8 mouse cellular contexts compared by ENCODE assay signal in genomic region chr1:93755291-93755610, GRCm38 (mm10). TPM values are rescaled to one million over a fixed set of nuclear protein-coding genes. Genes with fewer than 3 reads are reported as not detected.
DNase-seq lines count a peak whose midpoint lies in the region; ATAC-seq and TF ChIP-seq lines count a peak whose summit lies in the region.

No protein-coding gene starts in this region.

- H3K4me1 ChIP-seq in kidney, postnatal 0 days (replicated peaks; ENCODE audit: insufficient read depth, low read length): 0 out of 2 replicates have a peak, but pooled peaks cover 3% of the 10 kb centered on the region
- peaks cover 19% of the 10 kb centered on the region for H3K4me1 ChIP-seq in hindbrain, embryonic 14.5 days (replicated peaks; ENCODE audit: control insufficient read depth, insufficient read depth, low read length)
- peaks cover 40% of the 10 kb centered on the region for H3K4me1 ChIP-seq in midbrain, embryonic 15.5 days

- peak overlapping the region; percentile 99 for H3K4me3 ChIP-seq in kidney, postnatal 0 days (replicated peaks; ENCODE audit: low read depth, low read length)
- H3K4me3 ChIP-seq in hindbrain, embryonic 14.5 days (replicated peaks; ENCODE audit: low read length): peak overlapping the region; percentile 60
- peak overlapping the region; percentile 91 for H3K4me3 ChIP-seq in midbrain, embryonic 15.5 days

- 4% methylated on average over 13 of the region's 13 CpGs for WGBS in kidney, postnatal 0 days
- WGBS in hindbrain, embryonic 14.5 days: 2% methylated on average over 13 of the region's 13 CpGs
- 1% methylated on average over 13 of the region's 13 CpGs for WGBS in midbrain, embryonic 15.5 days

- no peaks in the 10 kb centered on the region for H3K27me3 ChIP-seq in kidney, postnatal 0 days (ENCODE audit: insufficient read depth, low read length)
- H3K27me3 ChIP-seq in hindbrain, embryonic 14.5 days (ENCODE audit: control insufficient read depth, insufficient read depth, low read length): no peaks in the 10 kb centered on the region
- no peaks in the 10 kb centered on the region for H3K27me3 ChIP-seq in midbrain, embryonic 15.5 days (replicated peaks)

- H3K9me3 ChIP-seq in kidney, postnatal 0 days (replicated peaks; ENCODE audit: low read length): no peaks in the 10 kb centered on the region
- H3K9me3 ChIP-seq in hindbrain, embryonic 14.5 days (ENCODE audit: control insufficient read depth, low read length): no peaks in the 10 kb centered on the region
- H3K9me3 ChIP-seq in midbrain, embryonic 15.5 days: no peaks in the 10 kb centered on the region

- peak overlapping the region; percentile 88 for H3K4me2 ChIP-seq in kidney, postnatal 0 days (ENCODE audit: low read length)
- H3K4me2 ChIP-seq in hindbrain, embryonic 14.5 days (replicated peaks): peak overlapping the region; percentile 86
- H3K4me2 ChIP-seq in midbrain, embryonic 15.5 days: peak overlapping the region; percentile 84

- H3K27ac ChIP-seq in kidney, postnatal 0 days: peak overlapping the region; percentile 94
- H3K27ac ChIP-seq in hindbrain, embryonic 14.5 days: peak overlapping the region; percentile 88
- peak overlapping the region; percentile 79 for H3K27ac ChIP-seq in midbrain, embryonic 15.5 days

- ATAC-seq in kidney, postnatal 0 days (replicated peaks; ENCODE audit: low FRiP score, low read depth): no peak
- ATAC-seq in hindbrain, embryonic 14.5 days (ENCODE audit: low FRiP score): no peak
- ATAC-seq in midbrain, embryonic 15.5 days (replicated peaks): no peak

- H3K9ac ChIP-seq in kidney, postnatal 0 days (ENCODE audit: low read depth, low read length): peak overlapping the region; percentile 94
- H3K9ac ChIP-seq in hindbrain, embryonic 14.5 days: peak overlapping the region; percentile 91
- peak overlapping the region; percentile 69 for H3K9ac ChIP-seq in midbrain, embryonic 15.5 days

- peak; percentile 27 for DNase-seq in kidney, postnatal 0 days (ENCODE audit: low spot score)
- DNase-seq in kidney, postnatal 25 days: no peak
- peak; percentile 55 for DNase-seq in ZHBTc4 (ENCODE audit: low read depth, low spot score)
- peak; percentile 25 for DNase-seq in hindbrain, embryonic 14.5 days (ENCODE audit: low spot score)
- no peak for DNase-seq in embryo, embryonic 10 days (ENCODE audit: low spot score)
- no peak for DNase-seq in urinary bladder, postnatal 4 days (ENCODE audit: low spot score in 2 of 2)
- no peak for DNase-seq in urinary bladder, postnatal 10 days (ENCODE audit: low spot score)

- no peak for TF ChIP-seq CTCF in kidney, postnatal 0 days (IDR thresholded peaks at IDR 0.05; ENCODE audit: low read depth)

- peaks cover 5% of the 10 kb centered on the region; the same call in 1 of the 2 replicates for H3K36me3 ChIP-seq in kidney, postnatal 0 days (ENCODE audit: insufficient read depth, low read length)
- peaks cover 5% of the 10 kb centered on the region; the same call in 1 of the 2 replicates for H3K36me3 ChIP-seq in hindbrain, embryonic 14.5 days (replicated peaks; ENCODE audit: control insufficient read depth, insufficient read depth)
- H3K36me3 ChIP-seq in midbrain, embryonic 15.5 days (replicated peaks): no peaks in the 10 kb centered on the region

RNA-seq across cellular contexts. Expression of gene Thap4, which starts 0.6 kb away (rescaled TPM):
- polyA plus RNA-seq in kidney, postnatal 0 days (2015; fragmentation: Nextera tagmentation; extraction: Ambion mirVana): 82.5 and 82.9 TPM in 2 replicates
- 40.6 and 42.8 TPM in 2 replicates for polyA plus RNA-seq in hindbrain, embryonic 14.5 days (2014; fragmentation: Nextera tagmentation; extraction: Ambion mirVana)
- 54.7 and 56.8 TPM in 2 replicates for polyA plus RNA-seq in midbrain, embryonic 15.5 days (2015; fragmentation: Nextera tagmentation; extraction: Ambion mirVana)

RNA-seq across cellular contexts. Expression of gene Atg4b, which starts 4.0 kb away (rescaled TPM):
- 84.6 and 88.4 TPM in 2 replicates for polyA plus RNA-seq in kidney, postnatal 0 days (2015; fragmentation: Nextera tagmentation; extraction: Ambion mirVana)
- polyA plus RNA-seq in hindbrain, embryonic 14.5 days (2014; fragmentation: Nextera tagmentation; extraction: Ambion mirVana): 89.3 and 91.7 TPM in 2 replicates
- 107 and 108 TPM in 2 replicates for polyA plus RNA-seq in midbrain, embryonic 15.5 days (2015; fragmentation: Nextera tagmentation; extraction: Ambion mirVana)

RNA-seq across cellular contexts. Expression of gene Dtymk, which starts 46.5 kb away (rescaled TPM):
- 179 and 191 TPM in 2 replicates for polyA plus RNA-seq in kidney, postnatal 0 days (2015; fragmentation: Nextera tagmentation; extraction: Ambion mirVana)
- 143 and 148 TPM in 2 replicates for polyA plus RNA-seq in hindbrain, embryonic 14.5 days (2014; fragmentation: Nextera tagmentation; extraction: Ambion mirVana)
- 135 and 146 TPM in 2 replicates for polyA plus RNA-seq in midbrain, embryonic 15.5 days (2015; fragmentation: Nextera tagmentation; extraction: Ambion mirVana)

RNA-seq across cellular contexts. Expression of gene Ing5, which starts 48.5 kb away (rescaled TPM):
- polyA plus RNA-seq in kidney, postnatal 0 days (2015; fragmentation: Nextera tagmentation; extraction: Ambion mirVana): 9.6 and 11.4 TPM in 2 replicates
- 8.4 and 9.3 TPM in 2 replicates for polyA plus RNA-seq in hindbrain, embryonic 14.5 days (2014; fragmentation: Nextera tagmentation; extraction: Ambion mirVana)
- 10.2 and 10.9 TPM in 2 replicates for polyA plus RNA-seq in midbrain, embryonic 15.5 days (2015; fragmentation: Nextera tagmentation; extraction: Ambion mirVana)

Comparison
In these comparisons a context has a peak if more than half of its experiments do, and no peak if none do; other contexts are left out.
1. DNase-seq: peak in kidney, postnatal 0 days (single experiment), ZHBTc4 (single experiment) and hindbrain, embryonic 14.5 days (single experiment); none in kidney, postnatal 25 days (0 of 2), embryo, embryonic 10 days (single experiment), urinary bladder, postnatal 4 days (0 of 2) and urinary bladder, postnatal 10 days (single experiment).
2. Peak in every context shown above with its lines, with median percentiles within 50 percentile points of each other: H3K27ac ChIP-seq, H3K4me2 ChIP-seq, H3K4me3 ChIP-seq and H3K9ac ChIP-seq.